Mouse (Mus musculus): ENCODE measurements at regions not wholly inside any gene's neighbourhood (a gene's known extent, or its start where the extent isn't known, plus 50 kb on each side); places are given as distances from the start of the nearest gene placed in this dataset.
"Not testable (repeated sequence)": the region's sequence is repeated elsewhere in the genome, so short reads cannot be mapped to it uniquely, and the experiment has no call there.

- DNase-seq (ENCODE audit: extremely low spot score in 1 of 2, low spot score in 2 of 2), result no peak
- intact Hi-C loops (cut with DNase I), result loop anchor here (10.0 kb wide), 1 partner anchor 127 kb away; no protein-coding TSS in a partner anchor
These were observed 128.4 kb upstream of the 1700012A03Rik start for GRCm38 (mm10) chr6:31921561-31922152.

DNA sequence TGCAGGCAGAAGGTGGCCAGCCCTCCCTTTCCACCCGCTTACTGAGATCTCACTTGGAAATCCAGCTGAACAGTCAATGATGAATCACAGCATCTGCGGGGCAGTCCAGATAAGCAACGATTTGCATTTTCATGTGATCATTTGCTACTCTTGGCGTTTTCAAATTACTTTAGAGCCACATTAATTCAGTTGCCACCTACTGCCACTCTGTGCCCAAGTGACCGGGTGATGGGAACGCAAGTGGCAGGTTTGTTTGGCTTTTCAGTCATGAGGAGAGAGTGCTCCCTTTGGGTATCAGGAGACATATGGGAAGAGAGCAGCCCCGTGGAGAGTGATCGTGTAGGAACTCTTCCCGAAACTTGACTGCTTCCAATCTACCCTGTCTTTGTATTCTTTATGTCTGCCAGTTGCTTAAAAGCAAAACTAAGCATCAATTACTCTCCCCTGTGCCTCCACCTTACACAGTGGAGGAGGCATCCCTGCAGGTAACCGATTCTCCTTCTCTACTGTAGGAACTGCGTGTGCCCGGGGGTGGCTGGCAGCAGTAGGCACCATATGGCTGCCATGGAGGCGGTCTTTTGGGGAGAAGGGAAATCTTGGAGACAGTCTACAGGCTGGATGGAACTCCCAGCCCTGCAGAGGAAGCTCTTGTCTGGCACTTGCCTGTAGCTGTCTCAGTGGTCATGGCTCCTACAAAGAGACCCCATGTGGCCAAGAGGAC is 132.5 kb upstream of the 1700012A03Rik start:
- DNase-seq (ENCODE audit: extremely low spot score in 1 of 2, low spot score in 2 of 2), result peak in 1 of 2 experiments; percentile 35
- intact Hi-C loops (cut with DNase I), result no loop called here

DNA sequence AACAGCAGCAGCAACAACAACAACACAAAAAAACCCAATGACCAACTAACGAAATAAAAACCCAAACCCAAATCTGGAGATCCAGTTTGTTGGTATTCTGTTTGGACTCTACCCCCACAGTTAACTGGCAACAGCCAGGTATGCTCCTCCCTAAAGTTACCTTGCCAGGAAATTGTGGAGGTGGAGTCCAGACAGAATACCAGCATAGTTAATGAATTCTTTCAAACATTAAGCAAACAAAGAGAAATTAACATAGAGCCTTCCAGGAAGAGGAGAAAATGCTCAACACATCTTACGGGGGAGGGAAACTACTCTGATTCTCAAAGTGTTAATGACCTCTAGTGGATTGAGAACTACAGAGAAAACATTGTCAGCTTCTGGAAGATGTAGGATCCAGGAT is 148.3 kb upstream of the 1700012A03Rik start:
- intact Hi-C loops (cut with DNase I), result no loop called here
- no peak for DNase-seq (ENCODE audit: extremely low spot score in 1 of 2, low spot score in 2 of 2)

GRCm38 (mm10) chr6:31899055-31899454 is 151.0 kb upstream of the 1700012A03Rik start:
- no peak for DNase-seq (ENCODE audit: extremely low spot score in 1 of 2, low spot score in 2 of 2)
- intact Hi-C loops (cut with DNase I), result no loop called here

- intact Hi-C loops (cut with DNase I), result no loop called here
- DNase-seq (ENCODE audit: extremely low spot score in 1 of 2, low spot score in 2 of 2), result no peak
These were observed 151.4 kb upstream of the 1700012A03Rik start for GRCm38 (mm10) chr6:31898609-31899008.

GRCm38 (mm10) chr6:31897001-31897400 is 153.0 kb upstream of the 1700012A03Rik start:
- intact Hi-C loops (cut with DNase I), result no loop called here
- no peak for DNase-seq (ENCODE audit: extremely low spot score in 1 of 2, low spot score in 2 of 2)

- DNase-seq (ENCODE audit: extremely low spot score in 1 of 2, low spot score in 2 of 2), result no peak
- intact Hi-C loops (cut with DNase I), result no loop called here
These were observed 154.2 kb upstream of the 1700012A03Rik start for GRCm38 (mm10) chr6:31895835-31896234.

- intact Hi-C loops (cut with DNase I), result no loop called here
- no peak for DNase-seq (ENCODE audit: extremely low spot score in 1 of 2, low spot score in 2 of 2)
These were observed 163.1 kb upstream of the 1700012A03Rik start for GRCm38 (mm10) chr6:31886931-31887330.

GRCm38 (mm10) chr6:31885196-31885595 is 164.8 kb upstream of the 1700012A03Rik start:
- DNase-seq (ENCODE audit: extremely low spot score in 1 of 2, low spot score in 2 of 2); intact Hi-C loops (cut with DNase I): not testable (repeated sequence)

- DNase-seq (ENCODE audit: extremely low spot score in 1 of 2, low spot score in 2 of 2), result no peak
- intact Hi-C loops (cut with DNase I), result no loop called here
These were observed 166.3 kb upstream of the 1700012A03Rik start for GRCm38 (mm10) chr6:31883726-31884125.

DNA sequence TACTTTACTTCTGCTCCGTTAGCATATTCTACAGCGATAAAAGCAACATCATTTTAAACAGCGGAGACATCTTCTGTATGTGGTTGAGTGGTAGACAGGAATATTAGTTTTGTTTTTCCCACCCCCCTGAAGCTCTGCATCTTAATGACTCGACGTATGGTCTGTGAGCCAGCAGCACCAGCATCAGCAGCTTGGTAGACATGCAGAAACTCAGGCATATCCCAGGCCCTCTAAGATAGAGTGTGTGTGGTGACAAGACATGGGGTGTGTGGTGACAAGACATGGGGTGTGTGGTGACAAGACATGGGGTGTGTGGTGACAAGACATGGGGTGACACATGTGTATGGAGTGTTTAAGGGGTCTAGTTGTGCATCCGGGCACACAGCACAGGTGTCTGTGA is 175.4 kb upstream of the 1700012A03Rik start:
- intact Hi-C loops (cut with DNase I), result no loop called here
- no peak for DNase-seq (ENCODE audit: extremely low spot score in 1 of 2, low spot score in 2 of 2)

DNA sequence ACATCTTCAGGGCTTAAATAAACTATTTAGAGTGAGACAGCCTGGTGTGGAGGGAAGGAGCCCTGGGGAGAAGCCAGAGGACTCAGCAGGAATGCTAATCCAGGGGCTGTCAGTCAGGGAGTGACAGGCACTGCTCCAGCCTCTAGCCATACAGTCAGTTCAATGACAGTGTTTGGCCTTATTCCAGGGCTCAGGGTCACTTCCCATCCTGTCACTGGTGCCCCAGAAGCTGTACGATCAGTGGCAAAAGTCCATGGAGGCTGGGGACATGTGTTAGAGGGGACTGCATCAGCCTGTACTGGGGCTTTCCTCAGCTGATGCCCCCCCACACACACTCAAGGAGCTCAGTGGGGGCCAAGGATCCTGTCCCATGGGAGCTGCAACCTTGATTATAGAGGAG is 176.1 kb upstream of the 1700012A03Rik start:
- intact Hi-C loops (cut with DNase I), result no loop called here
- DNase-seq (ENCODE audit: extremely low spot score in 1 of 2, low spot score in 2 of 2), result no peak

DNA sequence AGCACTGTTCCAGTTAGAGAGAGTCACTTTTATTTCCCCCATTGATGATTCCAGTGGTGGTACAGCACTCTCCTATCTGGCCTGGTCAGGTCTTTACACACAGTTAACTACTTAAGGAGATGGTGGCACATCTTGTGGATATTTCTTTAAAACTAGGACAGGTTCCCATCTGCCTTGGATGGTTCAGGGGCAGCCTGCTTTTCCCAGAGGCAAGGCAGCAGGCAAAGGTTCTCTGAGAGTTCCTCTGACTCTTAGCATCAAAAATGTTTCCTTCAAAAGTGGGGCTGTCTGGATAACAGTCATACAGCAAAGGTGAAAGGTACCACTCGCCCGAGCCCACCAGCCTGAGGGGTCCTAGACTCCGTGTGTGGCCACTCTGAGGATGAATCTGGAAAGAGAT is 178.3 kb upstream of the 1700012A03Rik start:
- intact Hi-C loops (cut with DNase I), result no loop called here
- DNase-seq (ENCODE audit: extremely low spot score in 1 of 2, low spot score in 2 of 2), result no peak

- no peak for DNase-seq (ENCODE audit: extremely low spot score in 1 of 2, low spot score in 2 of 2)
- intact Hi-C loops (cut with DNase I), result no loop called here
These were observed 188.1 kb upstream of the 1700012A03Rik start for GRCm38 (mm10) chr6:31861996-31862395.

DNA sequence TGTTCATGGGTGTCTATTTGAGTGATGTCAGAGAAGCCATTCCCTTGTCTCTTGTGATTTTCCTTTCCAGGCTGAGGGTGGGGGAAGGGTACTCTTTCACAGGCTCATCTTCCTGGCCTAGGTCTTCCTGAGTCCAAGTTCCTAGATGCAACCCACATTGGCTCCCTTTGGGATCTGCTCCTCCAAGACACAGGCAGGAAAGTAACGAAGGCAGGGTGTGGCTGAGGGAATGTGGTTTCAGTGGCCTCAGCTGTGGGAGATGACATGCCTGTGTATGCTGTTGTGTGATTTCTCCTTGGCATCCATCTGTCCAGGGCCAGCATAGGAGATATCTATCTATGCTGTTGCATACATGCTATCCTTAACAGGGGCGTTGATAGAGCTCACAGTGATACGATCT is 190.4 kb upstream of the 1700012A03Rik start:
- intact Hi-C loops (cut with DNase I), result no loop called here
- no peak for DNase-seq (ENCODE audit: extremely low spot score in 1 of 2, low spot score in 2 of 2)

- intact Hi-C loops (cut with DNase I), result no loop called here
- no peak for DNase-seq (ENCODE audit: extremely low spot score in 1 of 2, low spot score in 2 of 2)
These were observed 195.8 kb upstream of the 1700012A03Rik start for GRCm38 (mm10) chr6:31854261-31854660.

DNA sequence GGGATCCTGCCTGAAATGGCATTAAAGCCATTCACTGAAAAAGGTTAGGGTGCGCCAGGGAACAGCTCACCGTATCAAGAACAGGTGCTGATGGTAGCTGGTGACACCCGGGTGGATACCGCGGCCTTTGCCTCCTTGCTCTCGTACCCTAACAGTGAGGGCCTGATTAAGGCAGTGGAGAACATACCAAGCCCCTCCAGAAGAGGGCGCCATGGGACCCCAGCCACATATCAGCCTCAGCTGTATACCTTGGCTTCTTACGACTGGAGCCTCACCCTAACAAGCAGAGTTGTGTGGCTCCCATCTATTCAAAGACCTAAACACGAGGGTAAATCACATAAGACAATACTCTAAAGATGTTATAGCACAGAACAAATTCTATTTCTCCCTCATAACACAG is 203.7 kb upstream of the 1700012A03Rik start:
- no peak for DNase-seq (ENCODE audit: extremely low spot score in 1 of 2, low spot score in 2 of 2)
- intact Hi-C loops (cut with DNase I), result no loop called here

GRCm38 (mm10) chr6:31845671-31846070 is 204.4 kb upstream of the 1700012A03Rik start:
- DNase-seq (ENCODE audit: extremely low spot score in 1 of 2, low spot score in 2 of 2), result no peak

DNA sequence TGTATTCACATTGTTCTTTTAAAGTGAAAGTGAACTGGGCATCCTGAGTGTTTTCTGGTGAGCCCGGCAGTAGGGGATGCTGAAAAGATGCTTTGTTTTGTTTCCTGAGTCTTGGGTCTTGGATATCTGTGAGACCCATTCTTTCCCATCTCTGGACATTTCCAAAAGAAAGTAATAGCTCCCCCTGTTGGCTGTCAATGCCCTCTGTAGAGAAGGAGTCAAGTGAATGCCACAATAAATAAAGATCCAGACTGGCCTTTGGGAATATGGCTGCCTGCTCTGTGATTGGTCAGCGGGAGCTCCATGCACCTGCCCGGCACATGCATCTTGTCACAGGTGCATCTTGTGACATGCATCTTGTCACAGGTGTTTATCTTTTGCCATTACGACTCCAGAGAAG is 209.4 kb upstream of the 1700012A03Rik start:
- intact Hi-C loops (cut with DNase I), result no loop called here
- no peak for DNase-seq (ENCODE audit: extremely low spot score in 1 of 2, low spot score in 2 of 2)

More at GRCm38 (mm10) chr6:31845671-31846070, 204.4 kb upstream of the 1700012A03Rik start:
- intact Hi-C loops (cut with DNase I), result no loop called here

DNA sequence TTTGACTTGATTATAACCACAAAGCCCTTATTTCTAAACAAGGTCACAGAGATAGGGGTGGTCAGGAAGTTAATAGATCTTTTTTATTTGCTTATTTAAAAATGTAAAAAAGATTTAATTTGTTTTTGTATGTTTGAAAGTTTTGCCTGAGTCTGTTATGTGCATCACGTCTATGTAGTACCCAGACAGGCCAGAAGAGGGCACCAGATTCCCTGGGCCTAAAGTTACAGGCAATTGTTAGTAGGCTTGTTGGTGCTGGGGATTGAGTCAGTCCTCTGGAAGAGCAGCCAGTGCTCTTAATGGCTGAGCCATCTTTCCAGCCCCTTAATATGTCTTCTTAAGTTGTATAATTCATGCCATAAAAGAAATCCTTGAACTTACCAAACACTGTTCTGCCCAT is 211.5 kb upstream of the 1700012A03Rik start:
- DNase-seq (ENCODE audit: extremely low spot score in 1 of 2, low spot score in 2 of 2), result no peak
- intact Hi-C loops (cut with DNase I), result no loop called here

DNA sequence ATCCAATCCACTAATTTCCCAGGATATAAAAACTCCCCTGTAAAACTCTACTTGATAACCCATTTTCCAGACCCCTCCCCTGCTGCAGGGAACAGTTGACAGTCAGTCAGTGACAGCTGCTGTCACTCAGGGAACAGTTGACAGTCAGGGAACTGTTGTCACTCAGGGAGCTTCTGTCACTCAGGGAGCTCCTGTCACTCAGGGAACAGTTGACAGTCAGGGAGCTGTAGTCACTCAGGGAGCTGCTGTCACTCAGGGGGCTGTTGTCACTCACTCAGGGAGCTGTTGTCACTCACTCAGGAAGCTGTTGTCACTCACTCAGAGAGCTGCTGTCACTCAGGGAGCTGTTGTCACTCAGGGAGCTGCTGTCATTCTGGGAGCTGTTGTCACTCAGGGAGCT is 214.3 kb upstream of the 1700012A03Rik start:
- intact Hi-C loops (cut with DNase I), result no loop called here
- no peak for DNase-seq (ENCODE audit: extremely low spot score in 1 of 2, low spot score in 2 of 2)

Measured in left cerebral cortex, postnatal 10 days (tissue).